In the genomic region with DNA sequence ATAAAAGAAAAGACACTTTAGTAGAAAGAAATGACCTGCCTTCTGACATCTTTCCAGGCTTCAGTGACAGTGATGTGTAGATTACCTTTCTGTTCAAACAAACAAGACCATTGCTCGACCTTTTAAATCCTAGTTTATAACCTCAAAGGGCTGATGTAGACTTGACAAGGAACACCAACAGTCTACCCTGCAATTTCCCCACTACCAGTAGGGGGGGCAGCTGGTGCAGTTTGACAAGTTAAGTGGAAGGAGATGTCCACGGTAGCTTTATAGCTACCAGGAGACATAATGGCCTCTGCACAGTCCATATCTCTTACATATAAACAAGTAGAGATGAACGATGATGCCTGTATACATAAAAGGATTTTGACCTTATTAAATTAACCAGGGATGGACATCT, we compare ENCODE assay signal across 9 mouse cellular contexts.
A peak's percentile ranks its signal among the peaks of the same experiment; 100 is the strongest.
DNase-seq lines count a peak whose midpoint lies in the region; ATAC-seq and TF ChIP-seq lines count a peak whose summit lies in the region.
"Had no signal": no experiment of that assay in that cellular context is flagged by ENCODE, and none has a peak within 500 bp of the region (broad histone marks: within the 10 kb centered on the region; RNA-seq: fewer than 3 reads in every experiment).

No protein-coding gene starts in this region.

- no peaks in the 10 kb centered on the region for H3K27me3 ChIP-seq in heart, embryonic 12.5 days (replicated peaks)
- no peaks in the 10 kb centered on the region for H3K27me3 ChIP-seq in E14TG2a.4 (ENCODE audit: insufficient read depth, low read length)
- H3K27me3 ChIP-seq: limb, embryonic 15.5 days had no signal

- no peak overlapping the region for H3K9ac ChIP-seq in heart, embryonic 12.5 days
- H3K9ac ChIP-seq: limb, embryonic 15.5 days had no signal

- WGBS in heart, embryonic 12.5 days, result 40% methylated on average over 3 of the region's 3 CpGs
- WGBS in lung, adult 2 months, result 19% methylated on average over 3 of the region's 3 CpGs

- H3K27ac ChIP-seq in heart, embryonic 12.5 days (ENCODE audit: poor library complexity, severe bottlenecking), result no peak overlapping the region
- H3K27ac ChIP-seq: limb, embryonic 15.5 days had no signal

- peak; percentile 68 for DNase-seq in heart, adult 8-10 months (ENCODE audit: low spot score)
- DNase-seq in frontal cortex, adult 2 months (ENCODE audit: extremely low spot score in 1 of 2, low spot score in 1 of 2), result peak; percentile 9 to 88
- DNase-seq in kidney, postnatal 36 days, result peak; percentile 38 to 81
- DNase-seq in lung, adult 2 months, result peak; percentile 59
- DNase-seq in thymus, postnatal 0 days (ENCODE audit: low spot score), result peak; percentile 3

- no peak overlapping the region for H3K4me2 ChIP-seq in heart, embryonic 12.5 days
- H3K4me2 ChIP-seq: limb, embryonic 15.5 days had no signal

- H3K4me1 ChIP-seq in heart, embryonic 12.5 days (replicated peaks), result no peaks in the 10 kb centered on the region
- peaks cover 35% of the 10 kb centered on the region for H3K4me1 ChIP-seq in E14TG2a.4 (replicated peaks; ENCODE audit: low read depth, low read length)
- H3K4me1 ChIP-seq in lung, adult 2 months (ENCODE audit: control insufficient read depth, insufficient read depth, low read length), result no peaks in the 10 kb centered on the region
- H3K4me1 ChIP-seq: limb, embryonic 15.5 days had no signal

- no peak for ATAC-seq in heart, embryonic 12.5 days (ENCODE audit: insufficient number of reproducible peaks, low FRiP score)
- ATAC-seq in cerebellum, adult (ENCODE audit: insufficient number of reproducible peaks, low FRiP score, low TSS enrichment), result peak; percentile 76

- TF ChIP-seq POLR2A in lung, adult 2 months (IDR thresholded peaks at IDR 0.05; ENCODE audit: borderline replicate concordance, extremely low read depth, low read depth, low read length), result no peak

- H3K9me3 ChIP-seq in heart, embryonic 12.5 days (replicated peaks), result no peaks in the 10 kb centered on the region
- H3K9me3 ChIP-seq in E14TG2a.4 (ENCODE audit: low read length), result peaks cover 8% of the 10 kb centered on the region; the same call in 1 of the 2 replicates
- H3K9me3 ChIP-seq: limb, embryonic 15.5 days had no signal

- no peak overlapping the region for H3K4me3 ChIP-seq in heart, embryonic 12.5 days
- no peak overlapping the region for H3K4me3 ChIP-seq in E14TG2a.4 (replicated peaks; ENCODE audit: low read length)
- H3K4me3 ChIP-seq in lung, adult 2 months (replicated peaks; ENCODE audit: extremely low read depth, low read depth, low read length), result no peak overlapping the region
- H3K4me3 ChIP-seq: limb, embryonic 15.5 days had no signal

- H3K36me3 ChIP-seq in heart, embryonic 12.5 days, result no peaks in the 10 kb centered on the region
- H3K36me3 ChIP-seq in E14TG2a.4 (ENCODE audit: insufficient read depth, low read length), result no peaks in the 10 kb centered on the region
- H3K36me3 ChIP-seq: limb, embryonic 15.5 days had no signal

- TF ChIP-seq CTCF in E14TG2a.4 (conservative IDR thresholded peaks at IDR 0.05; ENCODE audit: low read length), result peak; percentile 84
- peak; percentile 41; the same call in 1 of the 2 replicates for TF ChIP-seq CTCF in lung, adult 2 months (IDR thresholded peaks at IDR 0.05; ENCODE audit: insufficient read depth, low read length)

Comparison
In these comparisons a context has a peak if more than half of its experiments do, and no peak if none do; other contexts are left out.
1. DNase-seq: peak in every context shown above with its lines; median percentile 68 in heart, adult 8-10 months; 60 in kidney, postnatal 36 days; 59 in lung, adult 2 months; 48 in frontal cortex, adult 2 months; 3 in thymus, postnatal 0 days.